Mouse (Mus musculus) frontal cortex, postnatal 14 days (tissue): ENCODE measurements around the gene Olfr1247.
"Not testable (repeated sequence)": the region's sequence is repeated elsewhere in the genome, so short reads cannot be mapped to it uniquely, and the experiment has no call there.

Experiments used
- DNase-seq, 2 experiments: peaks; one replicate each; pipeline ENCODE4 v3.0.0; 2022; ENCODE audit warnings: low spot score in 2 of 2

The Olfr1247 gene

DNA sequence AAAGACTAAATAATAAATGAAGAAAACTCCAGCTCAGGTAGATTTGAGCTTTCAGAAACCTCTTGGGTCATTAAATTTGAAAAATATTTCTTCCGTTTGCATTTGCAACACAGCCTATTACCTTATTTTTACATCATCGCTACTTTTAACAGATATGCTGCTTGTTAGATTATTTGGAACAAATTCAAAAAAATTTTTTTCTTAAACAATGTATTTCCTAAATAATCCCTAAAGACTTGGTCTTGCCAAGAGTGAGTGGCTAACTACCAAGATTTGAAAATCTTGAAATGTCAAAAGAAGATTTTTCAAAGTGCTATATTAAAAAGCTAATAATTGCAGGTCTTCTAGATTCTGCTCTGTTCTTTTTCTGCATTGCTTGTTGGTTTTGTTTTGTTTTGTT lies at the start of gene Olfr1247:
TSS of gene Olfr1247 (minus strand) at position 101 of the 400 bp plus-strand sequence.
- no peak for DNase-seq

DNA sequence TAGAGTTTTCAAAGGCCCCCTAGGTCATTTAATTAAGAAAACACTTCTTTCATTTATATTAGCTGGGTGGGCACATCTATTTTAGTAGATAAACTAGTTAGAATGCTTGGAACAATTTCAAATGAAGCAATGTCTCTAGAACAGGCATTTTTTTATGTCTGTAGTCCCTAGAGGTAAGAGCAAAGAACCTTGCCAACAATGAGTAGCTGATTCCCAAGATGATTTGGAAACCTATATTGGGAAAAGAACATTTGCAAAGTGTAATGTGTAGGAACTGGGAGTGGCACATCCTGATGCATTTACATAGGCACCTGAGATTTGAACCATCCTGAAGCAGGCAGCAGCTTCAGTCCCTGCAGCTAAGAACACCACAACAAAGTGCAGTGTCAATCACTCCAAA lies 47.4 kb upstream of the Olfr1247 start, which contains the start of gene Olfr1250:
TSS of gene Olfr1250 (minus strand) at position 101 of the 400 bp plus-strand sequence.
- DNase-seq: no peak

DNA sequence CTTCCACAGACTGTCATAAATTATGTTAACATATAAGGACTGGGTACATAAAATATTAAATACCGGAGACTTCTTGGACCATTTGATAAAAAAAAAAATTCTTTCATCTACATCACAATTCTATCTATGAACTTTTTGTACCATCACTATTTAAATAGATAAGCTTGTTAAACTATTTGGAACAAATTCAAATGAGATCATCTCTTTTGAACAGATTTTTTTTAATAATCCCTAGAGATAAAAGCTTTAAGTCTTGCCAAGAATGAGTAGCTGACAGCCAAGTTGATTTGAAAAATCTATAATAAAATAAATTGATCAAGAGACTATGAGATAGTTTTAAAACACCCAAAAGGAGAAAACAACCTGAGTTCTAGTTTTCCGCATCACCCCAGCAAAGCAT lies 21.0 kb upstream of the Olfr1247 start, which contains the start of gene Olfr1249:
TSS of gene Olfr1249 (minus strand) at position 101 of the 400 bp plus-strand sequence.
- DNase-seq: no peak

DNA sequence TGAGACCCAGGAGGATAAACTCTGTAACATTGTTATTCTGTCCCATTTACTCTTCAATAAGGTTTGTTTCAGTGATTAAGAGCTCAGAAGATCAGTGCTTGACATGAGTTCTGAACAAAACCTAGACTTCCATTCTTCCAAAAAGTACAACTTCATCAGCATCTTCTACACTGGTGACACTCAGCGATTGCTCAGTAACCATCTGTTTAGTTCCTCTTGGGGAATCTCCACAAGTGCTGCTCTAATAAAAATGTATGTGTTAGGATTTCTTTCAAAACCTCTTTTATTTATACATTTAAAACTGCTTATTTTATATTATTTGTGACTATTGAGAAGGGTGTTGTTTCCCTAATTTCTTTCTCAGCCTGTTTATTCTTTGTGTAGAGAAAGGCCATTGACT lies 4.2 kb upstream of the Olfr1247 start, which contains the start of gene Olfr1248:
TSS of gene Olfr1248 (minus strand) at position 101 of the 400 bp plus-strand sequence.
- DNase-seq: not testable (repeated sequence)

DNA sequence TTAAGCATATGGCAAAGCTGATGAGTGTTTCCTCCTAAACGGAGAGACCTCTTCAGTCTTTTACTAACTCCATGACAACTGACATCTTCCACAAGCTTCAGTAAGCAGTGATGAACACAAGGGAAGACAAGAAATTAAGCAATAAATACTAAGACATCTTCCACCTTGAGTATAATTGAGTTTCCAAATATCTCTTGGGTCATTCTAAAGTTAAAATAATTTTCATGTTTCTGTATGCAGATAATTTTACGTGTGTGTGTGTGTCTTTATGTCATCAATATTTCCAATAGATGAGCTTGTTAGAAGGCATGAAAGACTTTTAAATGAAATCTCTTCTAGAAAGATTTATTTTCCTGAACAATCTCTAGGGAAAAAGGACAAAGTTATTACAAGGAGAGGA lies 20.9 kb downstream of the Olfr1247 start, which contains the start of gene Olfr1246:
TSS of gene Olfr1246 (minus strand) at position 101 of the 400 bp plus-strand sequence.
- no peak for DNase-seq

DNA sequence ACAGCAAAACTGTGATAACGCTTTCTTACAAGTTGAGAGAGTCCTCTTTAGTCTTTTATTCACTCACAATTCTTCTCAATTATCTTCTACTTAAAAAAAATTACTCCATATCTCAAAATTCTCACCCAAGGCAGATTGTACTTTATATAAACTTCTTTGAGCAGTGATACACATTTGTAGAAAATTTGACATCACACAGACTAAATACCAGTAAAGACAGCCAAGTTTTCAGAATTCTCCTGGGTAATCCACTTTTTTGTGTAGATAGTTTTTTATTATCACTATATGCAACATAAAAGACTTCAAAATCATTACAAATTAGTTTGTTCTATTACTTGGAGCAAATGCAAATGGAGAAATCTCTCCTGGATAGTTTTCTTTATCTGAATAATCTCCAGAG lies 35.6 kb downstream of the Olfr1247 start, which contains the start of gene Olfr1245:
TSS of gene Olfr1245 (minus strand) at position 101 of the 400 bp plus-strand sequence.
- DNase-seq: no peak

DNA sequence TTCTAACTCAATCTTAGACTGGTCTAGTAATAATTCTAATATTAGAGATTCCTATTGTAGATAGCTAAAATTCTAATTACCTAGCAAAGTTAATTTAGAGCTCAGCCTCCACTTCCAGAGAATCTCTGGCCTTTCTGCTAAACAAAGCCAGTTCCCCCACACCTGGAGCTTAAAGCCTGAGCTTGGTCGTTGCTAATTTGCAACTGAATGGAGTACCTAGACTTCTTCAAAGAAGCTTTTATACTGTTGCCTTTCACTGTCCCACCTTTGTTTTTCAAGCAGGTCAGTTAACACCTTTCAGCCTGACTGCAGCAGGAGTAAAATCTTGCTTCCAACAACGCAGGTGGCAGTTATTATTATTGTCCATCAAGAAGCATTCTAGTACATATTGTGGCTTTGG lies 51.2 kb downstream of the Olfr1247 start:
- DNase-seq: not testable (repeated sequence)
